Mouse (Mus musculus): ENCODE data around the gene Irf2bp2.

The Irf2bp2 gene

GRCm38 (mm10) chr8:126593889-126594480 lies at the start of gene Irf2bp2:
Gene Irf2bp2 (minus strand): TSS chr8:126593986.
- peak; percentile 86 to 90 for DNase-seq

DNA sequence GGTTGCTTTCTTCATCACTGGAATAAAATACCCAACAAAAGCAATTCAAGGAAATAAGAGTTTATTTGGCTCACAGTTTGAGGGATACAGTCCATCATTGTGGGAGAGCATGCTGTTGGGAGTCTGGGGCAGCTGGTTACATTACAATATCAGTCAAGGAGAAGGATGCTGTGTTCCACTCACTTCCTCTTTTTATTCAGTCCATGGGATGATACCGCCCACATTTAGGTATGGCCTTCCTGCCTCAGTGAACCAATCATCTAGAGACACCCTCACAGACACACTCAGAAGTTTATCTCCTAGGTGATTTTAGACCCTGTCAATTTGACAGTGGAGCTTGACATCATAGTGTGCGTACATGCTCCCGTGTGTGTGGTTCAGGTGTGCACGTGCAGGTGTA lies 48.9 kb upstream of the Irf2bp2 start:
- DNase-seq: no peak

GRCm38 (mm10) chr8:126641568-126642295 lies 47.9 kb upstream of the Irf2bp2 start:
- no peak for DNase-seq

DNA sequence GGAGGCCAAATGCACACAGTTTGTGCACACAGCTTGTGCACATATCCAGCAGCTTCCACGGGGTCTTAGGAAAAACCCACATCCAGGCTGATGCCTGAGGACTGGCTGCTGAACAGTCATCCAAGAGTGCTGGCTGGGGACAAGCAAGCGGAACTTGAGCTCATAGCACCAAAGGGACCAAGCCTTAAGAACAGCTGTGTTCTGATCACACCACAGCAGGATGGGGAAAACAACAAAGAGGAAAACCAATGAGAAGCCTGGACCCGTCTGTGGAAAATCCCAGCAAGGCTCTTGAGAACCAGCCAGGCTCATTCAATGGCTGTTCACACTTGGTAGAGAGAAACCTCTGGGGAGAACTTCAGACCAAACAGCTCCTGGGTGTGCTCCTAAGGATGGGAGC lies 45.4 kb upstream of the Irf2bp2 start:
- DNase-seq: no peak

DNA sequence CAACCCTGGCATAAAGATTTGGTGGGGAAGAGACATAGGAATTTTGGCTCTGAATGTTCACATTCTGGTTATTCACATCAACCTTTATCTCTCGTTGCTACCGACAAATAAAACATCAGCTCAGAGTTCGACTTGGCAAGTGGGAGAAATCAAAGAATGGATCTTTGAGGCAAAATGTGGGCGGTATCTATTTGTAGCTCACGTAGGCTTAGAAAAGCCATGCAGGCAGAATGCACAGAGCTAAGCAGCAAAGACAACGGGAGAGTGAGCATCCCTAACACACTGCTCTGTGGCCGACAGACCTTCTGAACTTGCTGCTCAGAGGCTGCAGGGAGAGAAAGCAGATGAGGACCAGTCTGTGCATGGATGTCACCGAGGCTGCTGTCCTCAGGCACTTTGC lies 44.2 kb upstream of the Irf2bp2 start:
- DNase-seq: no peak

DNA sequence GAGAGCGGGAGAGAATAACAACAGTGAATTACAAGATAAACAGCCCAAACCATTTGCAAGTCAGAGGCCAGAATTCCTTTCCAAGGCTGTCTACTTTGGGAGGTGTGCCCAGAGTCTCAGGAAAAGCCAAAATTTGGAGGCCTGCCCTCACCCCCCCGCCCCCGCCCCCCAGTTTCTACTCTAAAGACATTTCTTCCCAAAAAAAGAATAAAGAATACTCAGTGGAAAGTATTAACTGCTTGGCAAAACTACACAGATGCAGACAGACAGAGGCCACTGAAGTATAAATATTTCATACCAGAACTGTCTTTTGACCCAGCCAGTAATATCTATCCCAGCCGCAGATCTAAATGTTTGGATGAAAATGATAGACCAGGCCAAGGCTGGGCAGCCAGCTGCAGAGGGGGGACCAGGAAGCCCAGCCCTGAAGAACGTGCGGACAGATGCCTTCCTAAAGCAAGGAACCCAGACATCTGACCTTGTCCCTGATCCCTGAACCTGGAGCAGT lies 40.8 kb upstream of the Irf2bp2 start:
- DNase-seq: no peak

DNA sequence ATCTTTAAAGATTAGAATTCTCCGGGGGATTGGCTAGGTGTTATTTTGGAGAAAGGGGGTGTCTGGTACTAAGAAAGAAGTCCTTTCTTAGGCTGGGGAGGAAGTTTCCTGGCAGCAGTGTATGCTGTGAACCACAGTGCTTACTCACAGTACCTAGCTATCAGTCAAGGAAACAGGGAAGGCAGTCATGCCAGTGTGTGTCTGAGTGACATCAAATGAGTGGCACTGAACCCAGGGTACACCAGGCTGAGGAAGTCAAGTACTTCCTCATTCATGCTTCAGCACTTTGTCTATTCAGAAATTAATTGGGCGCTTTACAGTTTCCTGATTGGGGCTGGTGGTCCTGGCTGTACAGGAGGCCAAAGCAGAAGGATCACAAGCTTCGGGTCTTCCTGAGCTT lies 34.8 kb upstream of the Irf2bp2 start:
- DNase-seq: no peak

GRCm38 (mm10) chr8:126626415-126626814 lies 32.6 kb upstream of the Irf2bp2 start:
- DNase-seq: no peak

- DNase-seq: no peak
Observed at GRCm38 (mm10) chr8:126622111-126622795, 28.5 kb upstream of the Irf2bp2 start.

- DNase-seq: no peak
Observed at GRCm38 (mm10) chr8:126620721-126621120, 26.9 kb upstream of the Irf2bp2 start.

DNA sequence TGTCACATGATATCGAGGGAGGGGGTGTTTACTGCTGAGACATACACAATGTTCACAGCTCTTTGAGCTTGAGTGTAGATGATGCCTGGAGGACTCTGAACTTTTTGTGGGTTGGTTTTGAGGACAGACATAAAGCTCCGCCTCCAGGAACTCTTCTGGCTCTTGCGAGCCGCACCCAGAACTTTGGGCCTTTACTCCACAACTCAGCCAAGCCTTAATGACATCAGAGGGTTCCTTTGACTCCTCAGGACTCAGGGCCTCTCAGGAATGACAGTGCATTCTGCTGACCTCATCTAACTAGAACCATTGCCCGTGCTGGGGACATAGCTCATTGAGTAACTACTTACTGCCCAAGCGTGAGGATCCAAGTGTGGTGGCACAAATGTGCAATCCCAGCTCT lies 25.7 kb upstream of the Irf2bp2 start:
- DNase-seq: no peak

DNA sequence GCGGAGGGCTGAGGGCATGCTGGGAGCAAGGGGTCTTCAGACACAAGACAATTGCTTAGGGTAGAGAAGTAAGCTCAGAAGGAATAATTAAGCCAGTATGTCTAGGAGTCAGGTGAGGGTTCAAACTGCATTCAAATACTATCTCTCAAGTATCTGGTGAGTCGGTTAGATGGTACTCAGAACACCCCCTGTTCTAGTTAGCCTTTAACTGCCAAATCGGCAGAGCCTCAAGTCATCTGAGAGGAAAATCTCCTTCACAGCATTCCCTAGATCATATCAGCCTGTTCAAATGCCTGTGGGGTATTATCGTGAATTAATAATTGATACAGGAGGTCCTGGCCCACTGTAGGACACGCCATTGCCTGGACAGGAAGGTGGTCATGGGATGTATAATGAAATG lies 23.9 kb upstream of the Irf2bp2 start:
- DNase-seq: no peak

DNA sequence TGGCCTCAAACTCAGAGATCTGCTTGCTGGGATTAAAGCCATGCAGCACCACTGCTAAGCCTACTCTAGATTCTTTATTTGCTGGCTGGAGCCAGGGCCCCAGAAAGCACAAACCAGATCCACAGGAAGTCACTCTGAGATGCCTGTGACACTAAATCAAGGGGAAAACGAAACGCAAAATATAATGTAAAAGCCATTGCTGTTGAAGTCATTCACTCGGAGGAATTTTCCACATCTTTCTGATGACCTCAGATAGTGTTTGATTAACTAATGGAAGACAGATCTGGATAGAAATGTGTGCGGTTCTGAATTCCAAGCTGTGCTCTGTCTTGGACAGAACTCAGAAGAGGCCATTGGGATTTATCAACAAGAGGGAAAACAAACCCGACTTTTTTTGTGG lies 22.9 kb upstream of the Irf2bp2 start:
- no peak for DNase-seq

DNA sequence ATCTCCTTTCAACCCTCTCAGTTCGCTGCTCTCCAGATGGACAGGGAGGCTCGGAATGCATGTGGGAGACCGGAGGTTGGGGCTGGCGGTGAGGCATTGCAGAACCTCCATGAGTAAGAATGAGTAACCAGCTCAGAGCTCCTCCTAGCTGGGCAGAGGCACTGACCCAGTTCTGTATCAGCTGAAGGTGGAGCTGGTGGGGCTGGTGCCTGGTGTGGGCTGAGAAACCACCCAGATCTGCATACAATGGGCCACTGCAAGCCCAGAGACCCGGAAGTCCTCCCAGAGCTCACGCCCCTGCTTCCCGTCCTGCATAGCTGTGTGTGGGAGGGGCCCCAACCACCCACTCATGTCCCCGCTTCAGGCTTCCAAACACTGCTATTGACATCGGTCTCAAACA lies 22.0 kb upstream of the Irf2bp2 start:
- DNase-seq: no peak

- no peak for DNase-seq
Observed at GRCm38 (mm10) chr8:126614740-126615132, 20.9 kb upstream of the Irf2bp2 start.

DNA sequence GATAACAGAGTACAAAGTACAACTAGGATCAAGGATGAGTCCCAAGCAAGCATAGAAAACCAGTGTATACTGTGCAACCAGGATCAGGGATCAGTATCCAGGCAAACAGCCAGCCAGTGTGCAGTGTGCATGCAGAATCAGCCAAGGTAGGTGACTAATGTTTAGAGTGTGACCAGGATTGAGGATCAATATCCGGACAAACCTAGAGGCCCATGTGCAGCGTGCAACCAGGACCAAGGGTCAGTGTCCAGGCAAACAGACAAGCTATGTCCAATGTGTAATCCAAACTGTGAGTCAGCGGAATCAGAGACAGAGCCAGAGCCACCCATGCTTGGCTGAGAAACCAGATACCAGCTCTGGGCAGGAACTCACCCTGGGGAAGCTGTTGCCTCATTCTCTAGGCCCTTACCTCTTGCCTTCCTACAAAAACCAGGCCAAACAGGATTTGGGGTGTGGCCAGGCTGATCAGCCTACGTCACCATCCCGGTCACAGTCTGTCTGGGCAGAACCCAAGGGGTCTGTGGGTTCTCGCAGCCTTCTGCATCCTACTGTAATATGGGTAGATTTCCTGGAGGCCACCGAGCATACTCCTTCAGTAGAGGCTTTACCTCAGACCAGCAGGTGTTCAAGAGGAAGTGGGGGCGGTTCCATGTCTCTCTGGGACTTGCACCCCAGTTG lies 20.4 kb upstream of the Irf2bp2 start:
- no peak for DNase-seq

DNA sequence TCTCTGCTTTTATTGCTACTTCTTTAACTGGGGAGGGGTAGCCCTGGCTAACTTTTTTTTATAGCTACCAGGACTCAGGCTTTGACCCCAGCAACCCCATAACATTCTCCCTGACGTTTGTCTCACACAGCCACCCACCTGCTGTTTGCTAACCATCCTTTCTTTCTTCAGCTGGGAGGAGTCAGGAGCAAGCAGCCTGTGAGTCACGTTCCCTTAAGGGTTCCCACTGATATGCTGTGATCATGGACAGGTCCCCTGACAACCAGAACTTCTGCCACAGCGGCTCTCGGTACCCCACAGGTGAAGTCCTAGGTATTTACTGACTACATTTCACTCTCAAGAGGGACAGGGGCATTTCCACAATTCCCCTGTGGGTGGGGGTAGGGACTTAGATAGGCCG lies 19.4 kb upstream of the Irf2bp2 start:
- no peak for DNase-seq

DNA sequence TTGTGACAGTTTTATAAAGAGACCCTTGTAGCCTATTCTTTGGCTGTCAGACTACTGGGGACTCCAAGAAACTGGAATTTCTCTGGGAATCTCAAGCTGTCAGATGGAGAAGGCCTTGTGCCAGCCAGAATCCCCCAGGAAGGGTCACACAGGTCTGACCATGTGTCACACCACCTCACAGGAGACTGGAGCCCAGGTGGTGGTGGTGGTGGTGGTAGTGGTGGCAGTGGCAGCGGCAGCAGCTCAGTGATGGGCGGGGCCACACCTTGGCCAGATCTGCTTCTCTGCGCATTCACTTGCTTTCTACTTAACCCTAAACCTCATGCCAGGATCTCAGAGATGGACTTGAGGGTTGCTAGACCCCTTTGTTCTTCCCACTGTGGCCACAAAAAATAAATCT lies 19.0 kb upstream of the Irf2bp2 start:
- no peak for DNase-seq

DNA sequence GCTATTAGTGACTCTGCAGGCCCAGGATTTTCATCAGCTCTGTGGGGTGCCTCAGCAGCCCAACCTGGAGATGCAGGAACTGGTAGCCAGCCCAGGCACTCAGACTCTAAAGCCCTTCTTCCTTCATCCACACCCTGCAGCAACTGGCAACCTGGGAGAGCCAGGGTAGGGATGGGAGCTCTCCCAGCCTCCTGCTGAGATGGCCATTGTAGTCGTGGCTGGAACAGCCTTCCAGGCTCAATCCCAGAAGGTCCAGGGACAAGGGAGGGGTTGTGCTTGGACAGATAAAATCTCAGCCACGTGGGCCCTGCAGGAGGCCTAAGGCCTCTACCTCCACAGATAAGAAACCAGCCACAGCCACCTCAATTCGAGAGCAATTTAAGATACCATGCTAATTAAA lies 16.9 kb upstream of the Irf2bp2 start:
- DNase-seq: no peak

GRCm38 (mm10) chr8:126609556-126610263 lies 15.9 kb upstream of the Irf2bp2 start:
- no peak for DNase-seq

DNA sequence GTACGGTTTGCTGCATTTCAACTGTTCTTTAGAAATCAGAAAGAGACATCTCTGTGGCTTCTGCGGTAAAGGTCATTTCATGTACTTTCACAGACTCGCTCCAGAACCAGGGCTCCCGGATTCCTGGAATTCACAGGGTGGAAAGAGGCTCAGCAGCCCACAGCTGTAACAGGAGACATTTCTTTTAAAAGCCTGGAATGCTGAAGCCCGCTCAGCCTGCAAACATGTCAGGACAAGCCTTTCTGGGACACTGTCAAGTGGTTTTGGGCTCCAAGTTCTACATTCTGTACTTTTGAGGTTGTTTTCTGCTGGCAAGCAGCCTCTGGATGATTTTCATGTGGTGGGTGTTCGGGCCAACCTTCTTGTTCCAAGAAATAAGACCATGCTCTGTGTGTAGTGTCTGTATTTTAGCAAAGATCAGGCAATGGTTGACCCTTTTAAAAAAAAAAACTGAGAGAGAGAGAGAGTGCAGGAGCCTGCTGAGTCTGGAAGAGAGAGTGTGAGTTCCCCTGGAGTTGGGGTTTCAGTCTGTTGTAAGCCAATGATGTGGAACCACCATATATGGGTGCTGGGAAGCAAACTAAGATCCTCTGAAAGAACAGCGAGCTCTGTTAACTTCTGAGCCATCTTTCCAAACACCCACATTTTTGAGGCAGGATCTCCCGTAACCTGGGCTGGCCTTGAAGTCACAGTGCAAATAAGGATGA lies 9.6 kb upstream of the Irf2bp2 start:
- DNase-seq: no peak

GRCm38 (mm10) chr8:126602641-126603040 lies 8.9 kb upstream of the Irf2bp2 start:
- no peak for DNase-seq
